In genomic region chr12:26314959-26315358, GRCm38 (mm10) we compare ENCODE assay signal across 10 mouse cellular contexts.
DNase-seq lines count a peak whose midpoint lies in the region; ATAC-seq and TF ChIP-seq lines count a peak whose summit lies in the region.
"Had no signal": no experiment of that assay in that cellular context is flagged by ENCODE, and none has a peak within 500 bp of the region (broad histone marks: within the 10 kb centered on the region; RNA-seq: fewer than 3 reads in every experiment).

No protein-coding gene starts in this region.

- H3K27me3 ChIP-seq in hindbrain, embryonic 11.5 days (ENCODE audit: control insufficient read depth, insufficient read depth, low read length), result no peaks in the 10 kb centered on the region
- H3K27me3 ChIP-seq in hindbrain, embryonic 13.5 days, result no peaks in the 10 kb centered on the region
- no peaks in the 10 kb centered on the region for H3K27me3 ChIP-seq in spleen, adult 2 months (ENCODE audit: control insufficient read depth, insufficient read depth, low read length)
- H3K27me3 ChIP-seq: embryonic facial prominence, embryonic 13.5 days had no signal

- H3K4me2 ChIP-seq in hindbrain, embryonic 11.5 days (replicated peaks; ENCODE audit: low read depth, low read length), result no peak overlapping the region
- no peak overlapping the region for H3K4me2 ChIP-seq in hindbrain, embryonic 13.5 days
- H3K4me2 ChIP-seq: embryonic facial prominence, embryonic 13.5 days had no signal

- peak; percentile 83; the same call in 1 of the 2 replicates for TF ChIP-seq CTCF in spleen, adult 2 months (IDR thresholded peaks at IDR 0.05; ENCODE audit: extremely low read depth, insufficient read depth, insufficient read length, insufficient replicate concordance)

- no peak for TF ChIP-seq POLR2A in spleen, adult 2 months (IDR thresholded peaks at IDR 0.05; ENCODE audit: low read depth, low read length)

- H3K4me3 ChIP-seq in hindbrain, embryonic 11.5 days (ENCODE audit: low read depth, low read length), result no peak overlapping the region
- H3K4me3 ChIP-seq in hindbrain, embryonic 13.5 days, result no peak overlapping the region
- no peak overlapping the region for H3K4me3 ChIP-seq in spleen, adult 2 months (ENCODE audit: extremely low read depth, insufficient read depth, insufficient read length)
- H3K4me3 ChIP-seq: embryonic facial prominence, embryonic 13.5 days; megakaryocyte, embryonic 14.5 days had no signal

- H3K9ac ChIP-seq in hindbrain, embryonic 11.5 days (ENCODE audit: low read depth, low read length), result no peak overlapping the region
- H3K9ac ChIP-seq in hindbrain, embryonic 13.5 days, result no peak overlapping the region
- H3K9ac ChIP-seq: embryonic facial prominence, embryonic 13.5 days had no signal

- WGBS in hindbrain, embryonic 11.5 days, result 48% methylated on average over 5 of the region's 5 CpGs
- 49% methylated on average over 5 of the region's 5 CpGs for WGBS in hindbrain, embryonic 13.5 days
- WGBS in spleen, adult 2 months, result 38% methylated on average over 5 of the region's 5 CpGs

- no peak overlapping the region for H3K27ac ChIP-seq in hindbrain, embryonic 11.5 days (ENCODE audit: low read depth, low read length)
- H3K27ac ChIP-seq in hindbrain, embryonic 13.5 days, result no peak overlapping the region
- H3K27ac ChIP-seq in spleen, adult 2 months (ENCODE audit: insufficient read depth, low read length), result no peak overlapping the region
- H3K27ac ChIP-seq: embryonic facial prominence, embryonic 13.5 days had no signal

- H3K36me3 ChIP-seq in hindbrain, embryonic 11.5 days (ENCODE audit: control insufficient read depth, insufficient read depth, low read length), result no peaks in the 10 kb centered on the region
- H3K36me3 ChIP-seq in hindbrain, embryonic 13.5 days, result peaks cover 66% of the 10 kb centered on the region
- peaks cover 11% of the 10 kb centered on the region for H3K36me3 ChIP-seq in spleen, adult 2 months (ENCODE audit: control insufficient read depth, insufficient read depth, low read length)

- H3K4me1 ChIP-seq in hindbrain, embryonic 11.5 days (replicated peaks; ENCODE audit: control insufficient read depth, insufficient read depth, low read length), result no peaks in the 10 kb centered on the region
- H3K4me1 ChIP-seq in hindbrain, embryonic 13.5 days (replicated peaks), result no peaks in the 10 kb centered on the region
- H3K4me1 ChIP-seq in spleen, adult 2 months (ENCODE audit: control insufficient read depth, insufficient read depth, insufficient read length), result no peaks in the 10 kb centered on the region
- H3K4me1 ChIP-seq: embryonic facial prominence, embryonic 13.5 days; megakaryocyte, embryonic 14.5 days had no signal

- H3K9me3 ChIP-seq in hindbrain, embryonic 11.5 days (ENCODE audit: control insufficient read depth, low read length), result no peaks in the 10 kb centered on the region
- no peaks in the 10 kb centered on the region for H3K9me3 ChIP-seq in hindbrain, embryonic 13.5 days
- H3K9me3 ChIP-seq: embryonic facial prominence, embryonic 13.5 days had no signal

- ATAC-seq in hindbrain, embryonic 11.5 days (ENCODE audit: low FRiP score), result no peak
- ATAC-seq in hindbrain, embryonic 13.5 days (ENCODE audit: low FRiP score), result no peak
- peak; percentile 72 for ATAC-seq in CD4-positive, CD25-positive, alpha-beta regulatory T cell, adult 4 months
- ATAC-seq in granulocyte monocyte progenitor cell, adult 5-6 weeks (replicated peaks; ENCODE audit: poor library complexity, severe bottlenecking), result peak; percentile 66

- peak; percentile 53 for DNase-seq in hindbrain, embryonic 11.5 days (ENCODE audit: low spot score)
- DNase-seq in adrenal gland, postnatal 25 days, result peak; percentile 33
- peak; percentile 48 to 53 for DNase-seq in lung, adult 18-20 months
- DNase-seq in spleen, adult 2 months (ENCODE audit: low read depth in 1 of 2, low spot score in 2 of 2), result peak; percentile 26 to 58
- no peak for DNase-seq in right cerebral cortex, postnatal 14 days

Comparison
In these comparisons a context has a peak if more than half of its experiments do, and no peak if none do; other contexts are left out.
1. ATAC-seq: peak in CD4-positive, CD25-positive, alpha-beta regulatory T cell, adult 4 months (single experiment) and granulocyte monocyte progenitor cell, adult 5-6 weeks (single experiment); none in hindbrain, embryonic 11.5 days (single experiment) and hindbrain, embryonic 13.5 days (single experiment).